Mouse (Mus musculus) frontal cortex, adult (tissue): Measurements from ENCODE around the gene Fgfrl1.
"Not testable (repeated sequence)": the region's sequence is repeated elsewhere in the genome, so short reads cannot be mapped to it uniquely, and the experiment has no call there.

Experiments used
- ATAC-seq: cut with Nextera tagmentation; 2 replicates; pipeline ENCODE4 v1.9.2; 2017; ENCODE audit warnings: mild to moderate bottlenecking, moderate library complexity, mixed read lengths; ENCODE audit not compliant: low TSS enrichment

Fgfrl1 gene

DNA sequence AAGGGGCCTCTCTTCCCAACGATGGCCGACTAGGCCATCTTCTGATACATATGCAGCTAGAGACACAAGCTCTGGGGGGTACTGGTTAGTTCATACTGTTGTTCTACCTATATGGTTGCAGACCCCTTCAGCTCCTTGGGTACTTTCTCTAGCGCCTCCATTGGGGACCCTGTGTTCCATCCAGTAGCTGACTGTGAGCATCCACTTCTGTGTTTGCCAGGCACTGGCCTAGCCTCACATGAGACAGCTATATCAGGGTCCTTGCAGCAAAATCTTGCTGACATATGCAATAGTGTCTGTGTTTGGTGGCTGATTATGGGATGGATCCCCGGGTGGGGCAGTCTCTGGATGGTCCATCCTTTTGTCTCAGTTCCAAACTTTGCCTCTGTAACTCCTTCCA is 59.1 kb downstream of the Fgfrl1 start:
- not testable (repeated sequence) for ATAC-seq
